Mouse (Mus musculus) hindbrain, embryonic 12.5 days (tissue): ENCODE data around the gene Dusp13. TPM values are rescaled to one million over a fixed set of nuclear protein-coding genes. Genes with fewer than 3 reads are reported as not detected.

Experiments
- ATAC-seq: fragments of 200-750 bp; cut with Nextera tagmentation; 2 replicates; pipeline ENCODE4 v1.8.0; 2017; ENCODE audit warnings: moderate TSS enrichment; ENCODE audit not compliant: low FRiP score
- H3K27ac ChIP-seq: fragments of 300-500 bp; sonication (generic); 2 replicates; pipeline ENCODE4 v1.5.1; 2016; ENCODE audit warnings: mild to moderate bottlenecking
- H3K27me3 ChIP-seq: fragments of 300-500 bp; sonication (generic); 2 replicates; pipeline ENCODE4 v1.6.1; 2016; ENCODE audit warnings: mild to moderate bottlenecking
- H3K36me3 ChIP-seq: fragments of 300-500 bp; sonication (generic); 2 replicates; pipeline ENCODE4 v1.6.1; 2016; ENCODE audit warnings: mild to moderate bottlenecking
- H3K4me1 ChIP-seq: fragments of 300-500 bp; sonication (generic); 2 replicates; pipeline ENCODE4 v1.6.1; 2016
- H3K4me2 ChIP-seq: fragments of 300-500 bp; sonication (generic); replicated peaks from 2 replicates; pipeline ENCODE4 v1.6.1; 2016; ENCODE audit warnings: mild to moderate bottlenecking
- H3K4me3 ChIP-seq: fragments of 300-500 bp; sonication (generic); 2 replicates; pipeline ENCODE4 v1.5.1; 2016; ENCODE audit warnings: mild to moderate bottlenecking
- H3K9ac ChIP-seq: fragments of 300-500 bp; sonication (generic); 2 replicates; pipeline ENCODE4 v1.6.1; 2016; ENCODE audit warnings: mild to moderate bottlenecking, moderate library complexity
- H3K9me3 ChIP-seq: fragments of 300-500 bp; sonication (generic); replicated peaks from 2 replicates; pipeline ENCODE4 v1.6.1; 2016; ENCODE audit warnings: mild to moderate bottlenecking
- WGBS: fragments of 180-500 bp; shearing (Covaris S2); methylation state at CpG from one replicate; pipeline ENCODE4 v1.1.7; 2016; 5-methylcytosine and 5-hydroxymethylcytosine counted together
- polyA plus RNA-seq: library from polyadenylated mRNA; unstranded; fragments of >200 nt; fragmentation: Nextera tagmentation; extraction: Ambion mirVana; gene quantifications from 2 replicates; pipeline ENCODE4 v1.2.1, GENCODE M21; 2016

Dusp13 gene
- polyA plus RNA-seq, 1 experiment from 2014 or later = 0.43 TPM

DNA sequence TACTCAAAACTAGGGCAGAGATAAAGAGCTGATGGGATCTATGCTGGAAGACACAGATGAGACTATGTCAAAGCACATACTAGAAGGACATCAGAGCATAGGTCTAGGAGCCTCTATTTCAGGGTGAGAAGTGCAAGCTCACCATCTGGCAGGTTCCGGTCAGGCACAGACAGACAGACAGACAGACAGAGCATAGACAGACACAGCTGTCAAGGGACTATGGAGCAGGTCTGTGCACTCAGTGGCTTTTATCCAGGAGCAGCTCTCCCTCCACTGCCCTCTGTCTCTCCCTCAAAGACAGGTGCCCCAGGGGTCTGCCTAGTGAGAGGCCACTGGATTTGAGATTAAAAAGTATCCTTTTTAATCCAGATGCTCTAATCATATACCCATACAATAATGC, 6.8 kb downstream of the Dusp13 start:
- Histone ChIP-seq H3K27ac (no peak overlapping the region), H3K9me3 (no peaks in the 10 kb centered on the region), H3K4me1 (no peaks in the 10 kb centered on the region), H3K4me2 (no peak overlapping the region), H3K36me3 (no peaks in the 10 kb centered on the region), H3K9ac (no peak overlapping the region), H3K4me3 (no peak overlapping the region), H3K27me3 (peaks cover 7% of the 10 kb centered on the region; the same call in 1 of the 2 replicates)
- 86% methylated on average over 1 of the region's 1 CpGs for WGBS
- no peak for ATAC-seq

DNA sequence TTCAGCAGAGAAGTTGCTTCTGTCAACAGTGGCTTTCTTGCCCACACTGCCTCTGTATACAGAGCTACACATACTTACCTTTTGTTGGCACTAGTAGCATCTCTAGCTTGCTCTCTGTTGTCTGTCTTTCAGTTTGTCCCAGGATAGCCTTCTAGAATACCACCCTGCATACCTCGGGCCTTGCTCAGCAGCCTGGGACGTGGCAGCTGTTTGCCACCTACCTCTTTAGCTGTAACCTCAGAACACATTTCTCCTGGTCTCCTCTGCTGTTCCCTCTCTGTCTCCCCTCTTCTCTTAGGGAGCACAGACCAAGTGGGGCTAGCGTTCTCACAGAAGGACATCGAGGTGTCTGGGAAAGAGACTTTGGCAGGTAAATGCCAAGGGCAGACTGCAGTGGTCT, 8.5 kb downstream of the Dusp13 start:
- H3K4me3 ChIP-seq = no peak overlapping the region
- H3K9me3 ChIP-seq = no peaks in the 10 kb centered on the region
- no peak overlapping the region for H3K9ac ChIP-seq
- H3K4me2 ChIP-seq = no peak overlapping the region
- no peak for ATAC-seq
- H3K4me1 ChIP-seq = no peaks in the 10 kb centered on the region
- H3K27ac ChIP-seq = no peak overlapping the region
- no peaks in the 10 kb centered on the region for H3K36me3 ChIP-seq
- 94% methylated on average over 4 of the region's 4 CpGs for WGBS
- H3K27me3 ChIP-seq = peaks cover 7% of the 10 kb centered on the region; the same call in 1 of the 2 replicates

DNA sequence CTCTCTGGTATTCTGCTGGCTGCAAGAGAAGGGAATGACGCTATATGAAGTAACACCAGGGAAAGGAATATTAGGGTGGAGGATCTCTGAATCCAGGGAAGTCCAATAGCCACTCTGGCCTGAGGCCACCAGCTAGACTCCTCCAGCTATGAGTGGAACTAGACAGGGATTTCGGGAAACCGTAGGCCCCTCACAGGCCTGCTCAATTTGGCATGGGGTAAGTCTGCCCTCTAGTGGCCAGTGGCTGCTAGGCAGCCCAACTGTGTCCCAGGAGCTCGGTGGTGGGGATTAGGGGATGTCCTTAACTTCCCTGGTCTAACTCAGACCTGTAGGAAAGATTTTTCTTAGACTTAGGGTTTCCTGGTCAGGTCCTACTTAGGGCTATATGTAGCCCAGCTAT, 9.2 kb downstream of the Dusp13 start:
- no peaks in the 10 kb centered on the region for H3K4me1 ChIP-seq
- no peak overlapping the region for H3K27ac ChIP-seq
- WGBS = 15% methylated on average over 4 of the region's 4 CpGs
- H3K36me3 ChIP-seq = no peaks in the 10 kb centered on the region
- no peak overlapping the region for H3K4me2 ChIP-seq
- no peak overlapping the region for H3K4me3 ChIP-seq
- peak; percentile 78 for ATAC-seq
- no peak overlapping the region for H3K9ac ChIP-seq
- H3K9me3 ChIP-seq = no peaks in the 10 kb centered on the region
- H3K27me3 ChIP-seq = peaks cover 7% of the 10 kb centered on the region; the same call in 1 of the 2 replicates

DNA sequence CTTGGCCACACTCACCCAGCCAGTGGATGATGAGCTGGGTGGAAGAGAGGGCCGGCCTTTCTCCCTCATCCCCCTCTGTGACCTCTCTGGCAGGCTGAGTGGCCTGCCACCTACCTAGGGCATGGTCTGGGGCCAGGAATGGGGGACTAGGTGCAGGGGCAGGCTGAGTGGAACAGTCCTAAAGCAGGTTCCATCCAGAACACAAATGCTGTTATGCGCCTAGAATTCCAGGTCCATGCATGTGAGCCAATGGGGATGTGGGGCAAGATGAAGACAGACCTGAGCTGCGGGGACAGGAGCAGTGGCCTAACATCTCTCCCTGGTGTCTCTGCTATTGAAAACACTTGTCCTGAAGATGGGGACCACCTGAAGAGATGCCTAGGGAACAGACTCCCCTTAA, 9.7 kb downstream of the Dusp13 start:
- Histone ChIP-seq H3K4me1 (no peaks in the 10 kb centered on the region), H3K4me3 (no peak overlapping the region), H3K27ac (no peak overlapping the region), H3K9ac (no peak overlapping the region), H3K9me3 (no peaks in the 10 kb centered on the region), H3K27me3 (peaks cover 7% of the 10 kb centered on the region; the same call in 1 of the 2 replicates), H3K4me2 (no peak overlapping the region), H3K36me3 (no peaks in the 10 kb centered on the region)
- 90% methylated on average over 3 of the region's 3 CpGs for WGBS
- peak; percentile 35 for ATAC-seq

DNA sequence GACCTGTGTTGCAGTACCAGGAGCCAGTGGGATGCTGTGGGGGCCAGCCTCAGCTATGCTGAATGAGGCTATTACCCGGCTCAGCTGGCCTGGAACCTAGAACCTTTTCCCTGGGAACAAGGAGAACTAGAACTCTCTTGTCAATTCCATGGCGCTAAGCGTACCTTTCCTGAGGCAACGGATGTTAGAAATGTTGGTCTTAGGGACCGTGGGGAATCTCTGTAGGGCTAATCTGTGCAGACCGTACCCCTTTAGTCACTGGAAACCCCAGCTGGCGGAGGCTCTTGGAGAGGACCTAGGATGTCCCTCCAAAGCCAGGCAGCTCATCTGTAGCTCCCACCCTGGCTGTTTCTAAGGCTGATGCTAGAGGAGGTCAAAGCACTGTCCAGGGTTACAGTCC, 10.6 kb downstream of the Dusp13 start:
- no peak overlapping the region for H3K27ac ChIP-seq
- ATAC-seq = no peak
- H3K27me3 ChIP-seq = peaks cover 7% of the 10 kb centered on the region; the same call in 1 of the 2 replicates
- no peaks in the 10 kb centered on the region for H3K36me3 ChIP-seq
- no peak overlapping the region for H3K9ac ChIP-seq
- H3K4me2 ChIP-seq = no peak overlapping the region
- WGBS = 94% methylated on average over 7 of the region's 7 CpGs
- no peak overlapping the region for H3K4me3 ChIP-seq
- H3K4me1 ChIP-seq = no peaks in the 10 kb centered on the region
- H3K9me3 ChIP-seq = no peaks in the 10 kb centered on the region

DNA sequence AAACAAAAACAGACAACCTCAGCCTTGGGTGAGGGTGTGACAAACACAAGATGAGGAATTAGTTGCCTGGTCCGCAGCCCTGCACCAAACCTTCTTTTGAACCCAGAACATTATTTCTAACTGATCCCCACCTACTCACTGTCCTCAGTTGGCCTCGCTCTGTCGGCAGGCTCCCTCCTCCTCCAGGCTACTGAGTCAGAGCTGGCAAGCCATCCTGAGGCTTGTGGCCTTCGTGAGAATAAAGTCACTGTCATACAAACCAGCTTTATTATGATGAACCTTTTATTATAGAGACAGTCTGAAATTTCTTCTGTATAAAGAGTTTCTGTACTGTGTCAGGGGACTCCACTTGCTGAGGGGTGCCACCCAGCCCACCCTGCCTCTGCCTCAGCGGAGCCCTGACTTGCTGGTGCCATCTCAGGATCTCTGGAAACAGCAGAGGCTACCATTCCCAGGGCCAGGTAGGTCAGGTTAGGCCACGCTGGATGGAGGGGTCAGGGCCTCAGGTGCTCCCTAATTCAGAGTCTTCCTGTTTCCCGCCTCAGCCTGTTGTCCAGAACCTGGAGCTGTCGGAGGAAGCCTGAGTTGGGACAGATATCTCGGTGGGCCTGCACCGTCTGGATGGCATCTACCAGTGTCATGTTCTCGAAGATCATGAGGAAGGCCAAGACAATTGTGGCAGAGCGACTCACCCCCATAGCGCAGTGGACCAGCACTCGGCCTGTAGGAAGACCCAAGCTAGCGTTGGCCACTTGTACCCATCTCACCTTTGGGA, 17.7 kb downstream of the Dusp13 start:
- Histone ChIP-seq H3K4me1 (no peaks in the 10 kb centered on the region), H3K27ac (no peak overlapping the region), H3K9ac (no peak overlapping the region), H3K36me3 (no peaks in the 10 kb centered on the region), H3K4me3 (no peak overlapping the region), H3K9me3 (no peaks in the 10 kb centered on the region), H3K4me2 (no peak overlapping the region), H3K27me3 (no peaks in the 10 kb centered on the region)
- 93% methylated on average over 15 of the region's 15 CpGs for WGBS
- no peak for ATAC-seq

DNA sequence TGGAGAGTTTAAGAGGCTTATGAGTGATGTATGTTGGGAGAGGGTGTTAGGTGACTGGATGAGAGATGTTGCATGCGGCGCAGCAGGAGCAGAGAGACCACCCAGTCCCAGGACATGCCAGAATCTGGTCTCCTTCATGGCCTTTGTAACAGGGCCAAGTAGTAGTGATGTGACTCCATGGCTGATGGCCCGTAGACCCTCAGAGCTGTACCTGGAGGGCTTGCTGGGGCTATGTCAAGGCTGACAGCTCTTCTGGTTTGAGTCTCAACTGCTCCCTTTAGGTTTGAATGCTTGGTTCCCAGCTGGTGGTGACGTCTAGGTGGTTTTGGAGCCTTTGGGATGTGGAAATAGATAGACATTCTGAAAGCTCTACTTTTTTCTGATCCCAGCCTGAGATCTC, 21.0 kb downstream of the Dusp13 start:
- Histone ChIP-seq H3K27ac (no peak overlapping the region), H3K36me3 (no peaks in the 10 kb centered on the region), H3K4me3 (no peak overlapping the region), H3K9ac (no peak overlapping the region), H3K27me3 (no peaks in the 10 kb centered on the region), H3K4me2 (no peak overlapping the region), H3K9me3 (no peaks in the 10 kb centered on the region), H3K4me1 (no peaks in the 10 kb centered on the region)
- no peak for ATAC-seq
- 87% methylated on average over 4 of the region's 4 CpGs for WGBS

DNA sequence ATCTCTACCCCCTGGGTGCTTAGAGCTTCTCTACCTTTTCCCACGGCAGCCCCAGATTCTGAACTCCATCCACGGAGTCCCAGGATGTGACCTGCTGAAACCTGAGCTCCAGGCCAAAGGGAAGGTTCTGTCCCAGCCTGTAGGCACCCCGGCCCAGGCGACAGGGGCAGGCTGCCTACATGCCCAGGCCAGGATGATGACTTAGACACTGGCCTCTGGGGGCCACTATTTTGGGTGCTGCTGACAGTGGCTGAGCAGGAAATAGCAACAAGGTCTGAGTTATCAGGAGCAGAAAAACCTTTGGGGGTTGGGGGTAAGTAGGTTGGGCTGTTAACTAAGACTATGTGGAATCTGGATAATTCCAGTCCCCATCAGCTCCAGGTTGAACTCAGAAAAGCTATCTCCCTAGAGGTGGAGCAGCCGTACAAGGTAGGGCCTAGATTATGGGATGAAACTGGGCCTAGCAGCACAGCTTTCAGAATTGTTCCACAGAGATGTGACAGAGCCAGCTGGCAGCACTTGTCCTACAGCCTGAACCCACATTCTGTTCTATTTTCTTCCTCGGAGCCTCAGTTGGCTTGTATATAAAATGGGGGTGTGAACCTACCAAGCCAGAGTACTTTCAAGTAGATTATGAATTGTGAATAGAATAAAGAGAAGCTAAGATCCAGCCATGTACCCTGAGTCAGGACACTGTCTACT, 21.8 kb downstream of the Dusp13 start:
- H3K4me2 ChIP-seq = no peak overlapping the region
- H3K4me3 ChIP-seq = no peak overlapping the region
- H3K4me1 ChIP-seq = no peaks in the 10 kb centered on the region
- no peak for ATAC-seq
- H3K36me3 ChIP-seq = no peaks in the 10 kb centered on the region
- H3K27ac ChIP-seq = no peak overlapping the region
- no peaks in the 10 kb centered on the region for H3K27me3 ChIP-seq
- WGBS = 74% methylated on average over 6 of the region's 6 CpGs
- no peaks in the 10 kb centered on the region for H3K9me3 ChIP-seq
- no peak overlapping the region for H3K9ac ChIP-seq

DNA sequence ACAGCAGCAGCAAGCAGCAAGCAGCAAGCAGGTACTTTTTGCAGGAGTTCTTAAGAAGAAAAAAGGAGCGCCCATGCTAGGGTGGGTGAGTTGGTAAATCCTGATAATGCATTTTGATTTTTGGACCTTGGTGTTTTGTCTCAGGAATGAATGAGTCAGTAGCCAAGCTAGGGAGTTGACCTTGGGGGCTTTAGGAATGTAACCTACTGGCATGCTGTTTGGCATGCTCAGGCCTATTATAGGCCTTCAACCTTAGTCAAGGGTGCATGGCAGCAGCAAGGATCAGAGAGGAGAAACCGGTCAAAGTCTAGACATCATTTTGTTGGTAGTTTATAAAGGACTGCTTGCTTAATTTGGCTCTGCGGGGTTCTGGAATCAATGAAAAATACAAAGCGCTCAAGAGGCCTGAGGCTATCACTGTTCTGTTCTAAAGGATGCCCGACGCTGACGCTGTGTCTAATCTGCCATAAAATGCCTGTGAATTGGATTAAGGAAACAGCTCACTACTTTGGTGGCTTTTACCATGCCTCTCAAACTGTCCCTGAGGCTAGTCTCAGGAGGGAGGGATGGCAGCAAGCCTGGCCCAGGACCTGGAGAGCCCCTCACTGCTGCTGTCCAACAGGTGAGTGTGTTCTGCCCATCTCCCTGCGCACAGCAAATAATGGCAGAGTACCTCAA, 28.8 kb downstream of the Dusp13 start:
- Histone ChIP-seq H3K9me3 (no peaks in the 10 kb centered on the region), H3K27me3 (no peaks in the 10 kb centered on the region; the same call in 1 of the 2 replicates), H3K36me3 (no peaks in the 10 kb centered on the region), H3K4me2 (no peak overlapping the region), H3K9ac (no peak overlapping the region), H3K4me1 (peaks cover 7% of the 10 kb centered on the region), H3K4me3 (no peak overlapping the region), H3K27ac (no peak overlapping the region)
- ATAC-seq = no peak
- WGBS = 69% methylated on average over 8 of the region's 8 CpGs

DNA sequence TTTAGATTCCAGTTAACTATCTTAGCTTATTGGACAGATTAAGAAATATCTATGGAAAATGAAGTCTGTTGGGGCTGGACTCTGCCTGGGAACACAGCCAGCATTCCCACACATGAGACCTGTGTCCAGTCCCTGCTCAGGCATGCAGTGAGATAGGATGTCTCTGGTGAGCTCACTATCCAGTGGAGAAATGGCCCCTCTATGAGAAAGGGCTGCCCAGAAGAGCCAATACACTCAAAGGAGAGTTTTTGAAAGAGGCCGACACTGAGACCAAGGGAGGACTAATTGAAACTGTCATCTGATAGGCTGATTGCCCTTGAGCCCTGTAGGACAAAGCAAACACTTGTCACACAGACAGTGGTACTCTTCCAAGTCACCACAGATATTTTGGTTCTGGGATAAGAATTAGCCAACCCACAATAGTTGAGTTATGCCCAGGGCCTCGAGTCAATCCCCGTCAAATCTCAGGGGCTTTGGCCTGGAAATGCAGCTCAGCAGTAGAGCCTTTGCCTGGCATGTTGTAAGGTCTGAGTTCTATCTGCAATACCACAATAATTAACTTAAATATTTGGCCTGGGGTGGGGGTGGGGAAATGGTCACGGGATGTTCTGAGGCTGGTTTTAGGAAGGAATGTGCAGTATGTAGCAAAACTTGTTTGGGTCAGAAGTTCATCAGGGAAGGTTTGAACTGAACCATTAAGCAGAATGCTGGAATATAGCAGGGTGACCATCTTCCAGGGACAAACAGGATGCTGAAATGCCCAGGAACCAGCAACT, 30.4 kb downstream of the Dusp13 start:
- Histone ChIP-seq H3K27ac (no peak overlapping the region), H3K9ac (no peak overlapping the region), H3K9me3 (no peaks in the 10 kb centered on the region), H3K4me1 (peaks cover 7% of the 10 kb centered on the region), H3K4me3 (no peak overlapping the region), H3K4me2 (no peak overlapping the region), H3K27me3 (no peaks in the 10 kb centered on the region; the same call in 1 of the 2 replicates), H3K36me3 (no peaks in the 10 kb centered on the region)
- no peak for ATAC-seq
- WGBS = 73% methylated on average over 4 of the region's 4 CpGs

DNA sequence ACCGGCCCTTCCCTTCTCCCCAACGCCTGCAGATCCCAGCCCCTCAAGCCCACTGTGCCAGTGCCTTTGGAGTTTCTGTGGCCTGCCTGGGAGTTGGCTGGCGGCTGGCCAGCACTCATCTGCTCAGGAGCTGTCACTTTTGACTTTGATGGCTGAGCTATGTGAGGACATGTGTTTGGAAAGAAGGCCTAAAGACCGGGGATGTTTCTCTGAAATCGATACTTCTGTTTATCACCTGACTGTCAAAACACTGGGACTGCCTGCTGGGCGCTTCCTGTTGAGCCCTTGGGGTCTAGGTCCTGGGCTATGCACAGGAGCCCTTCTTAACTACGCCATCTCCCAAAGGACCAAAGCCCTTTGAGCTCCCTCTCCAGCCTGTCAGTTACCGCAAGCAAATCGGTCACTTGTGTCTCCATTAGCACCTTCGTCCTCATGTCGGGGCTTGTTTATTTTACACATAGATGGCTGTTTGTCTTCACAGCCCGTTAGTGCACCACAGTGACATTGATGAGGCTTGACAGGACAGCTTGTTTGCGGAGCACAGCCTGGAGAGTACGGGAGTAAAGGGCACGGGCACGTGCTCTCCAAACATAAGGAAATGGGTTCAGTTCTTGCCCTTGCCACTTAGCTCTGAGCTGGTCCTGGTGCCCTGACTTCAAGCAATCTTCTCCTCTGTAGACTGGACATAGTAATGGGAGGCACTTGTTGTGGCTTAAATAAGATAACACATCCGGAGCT, 31.2 kb downstream of the Dusp13 start:
- no peaks in the 10 kb centered on the region for H3K36me3 ChIP-seq
- no peak overlapping the region for H3K9ac ChIP-seq
- ATAC-seq = no peak
- no peak overlapping the region for H3K4me3 ChIP-seq
- peaks cover 7% of the 10 kb centered on the region for H3K4me1 ChIP-seq
- no peaks in the 10 kb centered on the region for H3K9me3 ChIP-seq
- H3K4me2 ChIP-seq = no peak overlapping the region
- 46% methylated on average over 17 of the region's 17 CpGs for WGBS
- no peaks in the 10 kb centered on the region; the same call in 1 of the 2 replicates for H3K27me3 ChIP-seq
- no peak overlapping the region; the same call in 1 of the 2 replicates for H3K27ac ChIP-seq
